Comparison of ENCODE assay signal across 9 mouse cellular contexts in genomic region chr5:33433201-33434138, GRCm38 (mm10). TPM values are rescaled to one million over a fixed set of nuclear protein-coding genes. Genes with fewer than 3 reads are reported as not detected.
A peak's percentile ranks its signal among the peaks of the same experiment; 100 is the strongest.
DNase-seq lines count a peak whose midpoint lies in the region; ATAC-seq lines count a peak whose summit lies in the region.
"Had no signal": no experiment of that assay in that cellular context is flagged by ENCODE, and none has a peak within 500 bp of the region (broad histone marks: within the 10 kb centered on the region; RNA-seq: fewer than 3 reads in every experiment).

TSS of gene Nkx1-1 (minus strand) at chr5:33433976.

- peak within 1 kb of the TSS; percentile 36 for H3K4me2 ChIP-seq in lung, embryonic 15.5 days
- H3K4me2 ChIP-seq in embryonic facial prominence, embryonic 15.5 days (replicated peaks), result peak within 1 kb of the TSS; percentile 48
- H3K4me2 ChIP-seq in limb, embryonic 11.5 days (ENCODE audit: low read depth, severe bottlenecking), result peak within 1 kb of the TSS; percentile 29

- H3K36me3 ChIP-seq in lung, embryonic 15.5 days, result no peaks in the 10 kb centered on the region
- no peaks in the 10 kb centered on the region for H3K36me3 ChIP-seq in embryonic facial prominence, embryonic 15.5 days
- H3K36me3 ChIP-seq in limb, embryonic 11.5 days (ENCODE audit: control insufficient read depth, insufficient read depth, low read length), result no peaks in the 10 kb centered on the region

- under 1% methylated on average over 83 of the region's 90 CpGs for WGBS in lung, embryonic 15.5 days
- WGBS in embryonic facial prominence, embryonic 15.5 days, result under 1% methylated on average over 90 of the region's 90 CpGs
- under 1% methylated on average over 86 of the region's 90 CpGs for WGBS in limb, embryonic 11.5 days

- DNase-seq in lung, postnatal 25 days (ENCODE audit: low spot score), result no peak
- DNase-seq in limb, embryonic 11.5 days (ENCODE audit: low spot score), result peak; percentile 46
- DNase-seq in retina, postnatal 1 day, result peak; percentile 30
- DNase-seq in lung, postnatal 10 days, result no peak
- no peak for DNase-seq in frontal cortex, postnatal 36 days (ENCODE audit: low spot score in 2 of 2)
- DNase-seq: kidney, postnatal 36 days had no signal

- no peak within 1 kb of the TSS for H3K27ac ChIP-seq in lung, embryonic 15.5 days
- H3K27ac ChIP-seq in embryonic facial prominence, embryonic 15.5 days (replicated peaks), result no peak within 1 kb of the TSS
- H3K27ac ChIP-seq in limb, embryonic 11.5 days (replicated peaks; ENCODE audit: low read depth, low read length), result no peak within 1 kb of the TSS

- no peak for ATAC-seq in lung, embryonic 15.5 days (ENCODE audit: borderline replicate concordance, extremely low read depth, low FRiP score, low TSS enrichment)
- no peak for ATAC-seq in embryonic facial prominence, embryonic 15.5 days (ENCODE audit: insufficient number of reproducible peaks, low FRiP score, low TSS enrichment, low read depth)
- ATAC-seq in limb, embryonic 11.5 days (ENCODE audit: insufficient number of reproducible peaks, low FRiP score, low TSS enrichment, low read depth), result no peak
- no peak for ATAC-seq in inflammation-experienced regulatory T-cells, adult 6 months

- H3K9me3 ChIP-seq in lung, embryonic 15.5 days, result no peaks in the 10 kb centered on the region
- H3K9me3 ChIP-seq in embryonic facial prominence, embryonic 15.5 days (replicated peaks), result no peaks in the 10 kb centered on the region
- H3K9me3 ChIP-seq in limb, embryonic 11.5 days (ENCODE audit: control insufficient read depth, low read length), result no peaks in the 10 kb centered on the region

- no peak within 1 kb of the TSS for H3K9ac ChIP-seq in lung, embryonic 15.5 days
- no peak within 1 kb of the TSS for H3K9ac ChIP-seq in embryonic facial prominence, embryonic 15.5 days
- H3K9ac ChIP-seq in limb, embryonic 11.5 days (ENCODE audit: low read length), result no peak within 1 kb of the TSS

- peaks cover 27% of the 10 kb centered on the region for H3K4me1 ChIP-seq in lung, embryonic 15.5 days
- H3K4me1 ChIP-seq in embryonic facial prominence, embryonic 15.5 days, result peaks cover 46% of the 10 kb centered on the region
- peaks cover 19% of the 10 kb centered on the region for H3K4me1 ChIP-seq in limb, embryonic 11.5 days (ENCODE audit: control insufficient read depth, insufficient read depth, low read length)

- H3K27me3 ChIP-seq in lung, embryonic 15.5 days, result peaks cover 97% of the 10 kb centered on the region
- H3K27me3 ChIP-seq in embryonic facial prominence, embryonic 15.5 days, result peaks cover 99% of the 10 kb centered on the region
- peaks cover 97% of the 10 kb centered on the region for H3K27me3 ChIP-seq in limb, embryonic 11.5 days (ENCODE audit: control insufficient read depth, insufficient read depth, low read length)

- H3K4me3 ChIP-seq in lung, embryonic 15.5 days, result peak within 1 kb of the TSS; percentile 9
- H3K4me3 ChIP-seq in embryonic facial prominence, embryonic 15.5 days (replicated peaks), result peak within 1 kb of the TSS; percentile 33
- peak within 1 kb of the TSS; percentile 12; the same call in 1 of the 2 replicates for H3K4me3 ChIP-seq in limb, embryonic 11.5 days (ENCODE audit: low read depth, low read length)

RNA-seq across cellular contexts. Expression of gene Nkx1-1, which starts in this region (rescaled TPM):
- not detected in 2 replicates for polyA plus RNA-seq in lung, embryonic 15.5 days (2015; fragmentation: Nextera tagmentation; extraction: Ambion mirVana)
- polyA plus RNA-seq in embryonic facial prominence, embryonic 15.5 days (2015; fragmentation: Nextera tagmentation; extraction: Ambion mirVana), result not detected in 2 replicates
- not detected in 2 replicates for polyA plus RNA-seq in limb, embryonic 11.5 days (2014; fragmentation: Nextera tagmentation; extraction: Ambion mirVana)
- polyA plus RNA-seq in inflammation-experienced regulatory T-cells, adult 6 months (2017; shearing (Covaris generic)), result not detected

Comparison
In these comparisons a context has a peak if more than half of its experiments do, and no peak if none do; other contexts are left out.
1. Peak in DNase-seq, H3K4me3 ChIP-seq and H3K4me2 ChIP-seq in limb, embryonic 11.5 days; RNA of the gene not detected or under 1 TPM.